Mouse (Mus musculus): Measurements from ENCODE around the gene Kcnip4. TPM values are rescaled to one million over a fixed set of nuclear protein-coding genes. Genes with fewer than 3 reads are reported as not detected.
A peak's percentile ranks its signal among the peaks of the same experiment; 100 is the strongest.

The Kcnip4 gene
- polyA plus RNA-seq, 1 experiment from 2014 or later, result 26.1 TPM

GRCm38 (mm10) chr5:48942378-48943088 is 582.2 kb downstream of the Kcnip4 start:
- H3K4me1 ChIP-seq (ENCODE audit: control insufficient read depth, insufficient read depth, low read length), result no peaks in the 10 kb centered on the region
- no peak overlapping the region for H3K9ac ChIP-seq (replicated peaks; ENCODE audit: low read depth, low read length)
- no peak overlapping the region for H3K4me3 ChIP-seq (ENCODE audit: low read depth, low read length)
- 88% methylated on average over 2 of the region's 2 CpGs for WGBS
- no peak overlapping the region for H3K27ac ChIP-seq (ENCODE audit: low read depth, low read length)
- ATAC-seq (ENCODE audit: low read depth), result no peak
- H3K36me3 ChIP-seq (ENCODE audit: control insufficient read depth, insufficient read depth, low read length), result no peaks in the 10 kb centered on the region
- no peaks in the 10 kb centered on the region for H3K9me3 ChIP-seq (ENCODE audit: control insufficient read depth, low read length)
- no peak overlapping the region for H3K4me2 ChIP-seq (ENCODE audit: low read depth, low read length)
- H3K27me3 ChIP-seq (ENCODE audit: control insufficient read depth, insufficient read depth, low read length), result no peaks in the 10 kb centered on the region

GRCm38 (mm10) chr5:48931881-48932280 is 592.8 kb downstream of the Kcnip4 start:
- no peak overlapping the region for H3K27ac ChIP-seq (ENCODE audit: low read depth, low read length)
- no peaks in the 10 kb centered on the region for H3K36me3 ChIP-seq (ENCODE audit: control insufficient read depth, insufficient read depth, low read length)
- H3K9me3 ChIP-seq (ENCODE audit: control insufficient read depth, low read length), result no peaks in the 10 kb centered on the region
- H3K4me3 ChIP-seq (ENCODE audit: low read depth, low read length), result no peak overlapping the region
- no peaks in the 10 kb centered on the region for H3K27me3 ChIP-seq (ENCODE audit: control insufficient read depth, insufficient read depth, low read length)
- no peak for ATAC-seq (ENCODE audit: low read depth)
- H3K9ac ChIP-seq (replicated peaks; ENCODE audit: low read depth, low read length), result no peak overlapping the region
- 91% methylated on average over 2 of the region's 2 CpGs for WGBS
- H3K4me1 ChIP-seq (ENCODE audit: control insufficient read depth, insufficient read depth, low read length), result no peaks in the 10 kb centered on the region
- no peak overlapping the region for H3K4me2 ChIP-seq (ENCODE audit: low read depth, low read length)

DNA sequence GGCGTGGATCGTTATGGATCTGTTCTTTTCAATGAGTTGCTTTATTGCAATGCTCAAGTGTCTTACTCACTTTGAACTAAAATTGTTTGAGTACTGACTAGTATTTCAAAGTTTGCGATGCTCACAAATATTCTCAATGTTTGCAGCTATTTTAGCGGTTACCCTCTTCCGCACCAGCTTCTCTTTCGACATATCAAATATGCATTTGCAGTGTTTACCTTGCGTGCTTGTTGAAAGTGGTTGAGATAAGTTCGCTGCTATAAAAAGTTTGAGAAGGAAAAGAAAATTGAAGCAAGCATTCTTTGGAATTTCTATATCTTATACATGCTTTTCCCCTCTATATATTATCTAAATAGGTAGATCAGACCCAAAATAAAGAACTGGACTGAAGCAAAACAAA is 634.5 kb downstream of the Kcnip4 start:
- H3K4me3 ChIP-seq (ENCODE audit: low read depth, low read length), result peak overlapping the region; percentile 35
- peak overlapping the region; percentile 71 for H3K4me2 ChIP-seq (ENCODE audit: low read depth, low read length)
- no peaks in the 10 kb centered on the region for H3K9me3 ChIP-seq (ENCODE audit: control insufficient read depth, low read length)
- 70% methylated on average over 8 of the region's 8 CpGs for WGBS
- no peak overlapping the region for H3K9ac ChIP-seq (replicated peaks; ENCODE audit: low read depth, low read length)
- no peaks in the 10 kb centered on the region for H3K36me3 ChIP-seq (ENCODE audit: control insufficient read depth, insufficient read depth, low read length)
- ATAC-seq (ENCODE audit: low read depth), result no peak
- no peaks in the 10 kb centered on the region for H3K27me3 ChIP-seq (ENCODE audit: control insufficient read depth, insufficient read depth, low read length)
- H3K4me1 ChIP-seq (ENCODE audit: control insufficient read depth, insufficient read depth, low read length), result no peaks in the 10 kb centered on the region
- no peak overlapping the region for H3K27ac ChIP-seq (ENCODE audit: low read depth, low read length)

DNA sequence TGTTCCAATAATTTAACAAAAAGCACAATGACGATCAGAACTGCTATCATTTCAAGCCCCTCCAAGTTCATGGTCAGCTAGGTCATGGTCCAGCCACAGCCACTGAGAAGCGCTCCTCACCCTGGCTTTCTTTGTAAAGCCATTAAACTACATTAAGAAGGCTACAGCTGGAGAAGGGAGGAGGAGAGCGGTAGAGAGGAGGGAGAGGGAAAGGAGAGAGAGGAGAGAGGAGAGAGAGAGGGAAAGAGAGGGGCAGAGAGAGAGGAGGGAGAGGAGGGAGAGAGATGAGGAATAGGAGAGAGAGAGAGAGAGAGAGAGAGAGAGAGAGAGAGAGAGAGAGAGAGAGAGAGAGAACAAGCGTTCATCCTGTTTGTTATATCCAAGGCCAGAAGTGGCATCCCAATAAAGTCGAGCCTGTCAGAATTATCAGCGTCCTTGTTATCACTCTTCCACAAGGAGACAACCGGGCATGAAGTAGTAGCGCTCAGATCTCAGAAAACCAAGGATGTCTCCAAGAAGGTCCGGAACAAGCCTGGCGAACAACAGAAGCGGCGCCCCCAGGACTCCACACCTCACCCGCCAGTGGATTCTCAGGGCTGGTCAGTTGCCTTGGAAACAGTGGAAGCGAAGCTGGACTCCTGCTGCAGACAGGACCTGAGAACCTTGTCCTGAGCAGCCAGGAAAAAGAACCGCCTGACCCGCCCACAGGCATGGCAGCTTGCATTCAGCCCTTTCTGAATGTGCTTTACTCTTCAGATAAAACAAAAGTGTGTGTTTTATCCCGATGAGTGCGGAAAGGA is 635.1 kb downstream of the Kcnip4 start:
- Histone ChIP-seq H3K9me3 (ENCODE audit: control insufficient read depth, low read length) (no peaks in the 10 kb centered on the region), H3K27me3 (ENCODE audit: control insufficient read depth, insufficient read depth, low read length) (no peaks in the 10 kb centered on the region), H3K4me1 (ENCODE audit: control insufficient read depth, insufficient read depth, low read length) (no peaks in the 10 kb centered on the region), H3K9ac (replicated peaks; ENCODE audit: low read depth, low read length) (0 out of 2 replicates have a peak overlapping the region, but pooled peaks have one; percentile 9), H3K4me2 (ENCODE audit: low read depth, low read length) (peak overlapping the region; percentile 71), H3K27ac (ENCODE audit: low read depth, low read length) (no peak overlapping the region), H3K36me3 (ENCODE audit: control insufficient read depth, insufficient read depth, low read length) (no peaks in the 10 kb centered on the region), H3K4me3 (ENCODE audit: low read depth, low read length) (peak overlapping the region; percentile 35)
- peak; percentile 88 for ATAC-seq (ENCODE audit: low read depth)
- WGBS, result 7% methylated on average over 18 of the region's 18 CpGs

GRCm38 (mm10) chr5:48878081-48878480 is 646.6 kb downstream of the Kcnip4 start:
- no peaks in the 10 kb centered on the region for H3K36me3 ChIP-seq (ENCODE audit: control insufficient read depth, insufficient read depth, low read length)
- H3K27ac ChIP-seq (ENCODE audit: low read depth, low read length), result no peak overlapping the region
- no peaks in the 10 kb centered on the region for H3K4me1 ChIP-seq (ENCODE audit: control insufficient read depth, insufficient read depth, low read length)
- no peak overlapping the region for H3K4me3 ChIP-seq (ENCODE audit: low read depth, low read length)
- H3K27me3 ChIP-seq (ENCODE audit: control insufficient read depth, insufficient read depth, low read length), result no peaks in the 10 kb centered on the region
- H3K4me2 ChIP-seq (ENCODE audit: low read depth, low read length), result no peak overlapping the region
- no peaks in the 10 kb centered on the region for H3K9me3 ChIP-seq (ENCODE audit: control insufficient read depth, low read length)
- no peak for ATAC-seq (ENCODE audit: low read depth)
- WGBS, result 67% methylated on average over 2 of the region's 2 CpGs
- no peak overlapping the region for H3K9ac ChIP-seq (replicated peaks; ENCODE audit: low read depth, low read length)

DNA sequence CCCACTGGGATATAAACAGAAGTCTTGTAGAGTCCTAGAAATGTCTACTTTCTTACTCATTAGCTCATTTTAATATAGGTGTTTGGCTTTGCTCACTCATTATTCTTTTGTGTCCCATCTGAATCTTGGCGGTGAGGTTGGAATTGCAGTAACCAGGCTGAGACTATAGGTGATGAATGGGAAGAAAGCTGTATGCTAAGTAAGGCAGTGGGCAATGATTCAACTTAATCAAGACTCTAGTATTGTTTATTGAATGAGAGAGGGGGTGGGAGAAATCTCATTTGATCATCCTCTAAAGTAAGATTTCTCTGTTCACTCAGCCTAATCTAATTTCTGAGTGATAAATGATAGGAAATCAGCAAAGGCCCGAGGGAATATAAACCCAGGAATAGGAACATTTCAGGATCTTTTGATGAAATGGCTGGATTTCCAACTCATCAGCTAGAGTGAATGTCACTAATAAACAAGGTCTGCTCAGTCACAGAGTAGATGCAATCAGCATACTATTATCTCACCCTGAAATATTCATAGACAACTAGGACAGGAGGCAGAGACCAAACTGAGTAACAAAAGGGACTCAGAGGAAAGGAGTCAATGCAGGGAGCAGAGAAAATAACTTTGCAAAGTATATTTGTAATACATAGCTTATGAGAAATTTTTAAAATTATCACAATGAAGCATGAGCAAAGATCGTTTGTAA is 660.3 kb downstream of the Kcnip4 start:
- Histone ChIP-seq H3K4me2 (ENCODE audit: low read depth, low read length) (no peak overlapping the region), H3K27ac (ENCODE audit: low read depth, low read length) (no peak overlapping the region), H3K9me3 (ENCODE audit: control insufficient read depth, low read length) (no peaks in the 10 kb centered on the region), H3K4me1 (ENCODE audit: control insufficient read depth, insufficient read depth, low read length) (no peaks in the 10 kb centered on the region), H3K9ac (replicated peaks; ENCODE audit: low read depth, low read length) (no peak overlapping the region), H3K4me3 (ENCODE audit: low read depth, low read length) (no peak overlapping the region), H3K36me3 (ENCODE audit: control insufficient read depth, insufficient read depth, low read length) (no peaks in the 10 kb centered on the region), H3K27me3 (ENCODE audit: control insufficient read depth, insufficient read depth, low read length) (no peaks in the 10 kb centered on the region)
- 42% methylated on average over 3 of the region's 3 CpGs for WGBS
- no peak for ATAC-seq (ENCODE audit: low read depth)

DNA sequence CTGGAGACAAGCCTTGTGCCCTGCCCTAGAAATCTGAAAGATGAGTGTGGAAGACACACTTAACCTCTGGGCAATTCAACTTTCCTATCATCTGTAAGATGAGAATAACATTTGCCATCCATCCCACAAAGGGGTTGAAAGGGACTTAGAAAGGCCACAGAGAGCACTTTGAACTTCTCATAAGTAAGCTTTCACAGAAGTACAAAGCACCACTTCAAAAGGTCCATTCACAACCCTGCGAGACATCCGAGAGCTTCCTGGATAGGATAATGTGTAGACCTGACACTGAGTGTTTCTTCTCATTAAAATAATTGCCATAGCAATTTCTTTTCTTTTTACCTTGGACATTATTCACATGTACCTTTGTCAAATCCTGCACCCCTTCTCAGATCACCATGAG is 683.7 kb downstream of the Kcnip4 start:
- ATAC-seq (ENCODE audit: low read depth), result no peak

DNA sequence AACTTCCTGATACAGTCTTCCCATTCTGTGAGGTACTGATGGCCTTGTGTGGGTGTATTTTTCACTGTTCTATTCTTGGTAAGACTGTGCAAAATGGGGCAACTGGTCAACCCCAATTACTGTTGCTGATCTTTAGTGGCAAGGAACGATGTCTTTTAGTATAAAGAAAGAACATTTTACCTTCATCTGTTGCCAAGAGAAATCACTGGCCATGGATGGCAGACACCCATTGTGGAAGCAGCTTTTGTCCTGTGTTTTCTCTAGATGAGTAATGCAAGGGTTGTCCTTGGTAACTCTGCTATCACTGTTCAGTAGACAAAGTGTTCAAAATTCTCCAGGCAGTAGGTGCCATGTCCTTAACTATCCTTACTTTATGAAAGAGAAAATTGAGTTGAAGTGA is 729.2 kb downstream of the Kcnip4 start:
- H3K36me3 ChIP-seq (ENCODE audit: control insufficient read depth, insufficient read depth, low read length), result no peaks in the 10 kb centered on the region
- no peaks in the 10 kb centered on the region for H3K4me1 ChIP-seq (ENCODE audit: control insufficient read depth, insufficient read depth, low read length)
- 83% methylated on average over 1 of the region's 1 CpGs for WGBS
- no peak overlapping the region for H3K27ac ChIP-seq (ENCODE audit: low read depth, low read length)
- no peaks in the 10 kb centered on the region for H3K27me3 ChIP-seq (ENCODE audit: control insufficient read depth, insufficient read depth, low read length)
- no peak for ATAC-seq (ENCODE audit: low read depth)
- H3K9me3 ChIP-seq (ENCODE audit: control insufficient read depth, low read length), result no peaks in the 10 kb centered on the region
- no peak overlapping the region for H3K9ac ChIP-seq (replicated peaks; ENCODE audit: low read depth, low read length)
- H3K4me2 ChIP-seq (ENCODE audit: low read depth, low read length), result no peak overlapping the region
- no peak overlapping the region for H3K4me3 ChIP-seq (ENCODE audit: low read depth, low read length)

More for the DNA sequence above, 683.7 kb downstream of the Kcnip4 start:
- no peaks in the 10 kb centered on the region for H3K9me3 ChIP-seq (ENCODE audit: control insufficient read depth, low read length)
- no peaks in the 10 kb centered on the region for H3K4me1 ChIP-seq (ENCODE audit: control insufficient read depth, insufficient read depth, low read length)
- no peak overlapping the region for H3K9ac ChIP-seq (replicated peaks; ENCODE audit: low read depth, low read length)
- H3K27ac ChIP-seq (ENCODE audit: low read depth, low read length), result no peak overlapping the region
- WGBS, result 38% methylated on average over 2 of the region's 2 CpGs
- no peak overlapping the region for H3K4me2 ChIP-seq (ENCODE audit: low read depth, low read length)
- no peak overlapping the region for H3K4me3 ChIP-seq (ENCODE audit: low read depth, low read length)
- no peaks in the 10 kb centered on the region for H3K36me3 ChIP-seq (ENCODE audit: control insufficient read depth, insufficient read depth, low read length)
- H3K27me3 ChIP-seq (ENCODE audit: control insufficient read depth, insufficient read depth, low read length), result no peaks in the 10 kb centered on the region

DNA sequence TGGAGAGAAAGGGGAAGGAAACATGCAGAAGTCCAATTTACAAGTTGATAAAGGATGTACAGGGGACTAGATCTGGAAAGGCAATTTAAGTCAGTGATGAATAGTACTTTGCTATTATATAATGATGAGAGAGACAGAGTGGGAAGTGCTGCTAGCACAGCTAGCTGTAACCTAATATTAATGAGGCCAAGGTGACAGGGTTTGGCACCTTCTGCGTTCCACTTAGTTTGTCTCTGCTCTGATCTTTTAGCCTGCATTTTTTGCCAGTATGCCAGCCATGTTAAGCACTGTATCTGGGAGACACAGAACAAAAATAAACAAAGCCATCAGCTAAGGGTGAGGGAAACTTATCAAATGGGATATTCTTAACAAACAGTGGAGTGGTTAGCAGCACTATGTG is 745.3 kb downstream of the Kcnip4 start:
- Histone ChIP-seq H3K27ac (ENCODE audit: low read depth, low read length) (no peak overlapping the region), H3K4me3 (ENCODE audit: low read depth, low read length) (no peak overlapping the region), H3K9me3 (ENCODE audit: control insufficient read depth, low read length) (no peaks in the 10 kb centered on the region), H3K4me2 (ENCODE audit: low read depth, low read length) (no peak overlapping the region), H3K27me3 (ENCODE audit: control insufficient read depth, insufficient read depth, low read length) (no peaks in the 10 kb centered on the region), H3K4me1 (ENCODE audit: control insufficient read depth, insufficient read depth, low read length) (no peaks in the 10 kb centered on the region), H3K9ac (replicated peaks; ENCODE audit: low read depth, low read length) (no peak overlapping the region), H3K36me3 (ENCODE audit: control insufficient read depth, insufficient read depth, low read length) (no peaks in the 10 kb centered on the region)
- ATAC-seq (ENCODE audit: low read depth), result no peak
- WGBS, result 50% methylated on average over 1 of the region's 1 CpGs
